Mouse (Mus musculus) lung, embryonic 14.5 days (tissue): ENCODE results near the gene Fcgr3. TPM values are rescaled to one million over a fixed set of nuclear protein-coding genes. Genes with fewer than 3 reads are reported as not detected.

Experiments
- ATAC-seq: fragments of 200-750 bp; cut with Nextera tagmentation; 2 replicates; pipeline ENCODE4 v1.8.0; 2017; ENCODE audit warnings: mild to moderate bottlenecking, moderate TSS enrichment, moderate library complexity; ENCODE audit not compliant: insufficient read depth
- DNase-seq: peaks from one replicate; pipeline ENCODE4 v3.0.0-alpha.2; 2015
- H3K27ac ChIP-seq: fragments of 300-500 bp; sonication (generic); 2 replicates; pipeline ENCODE4 v1.5.1; 2014; ENCODE audit warnings: low read depth, mild to moderate bottlenecking, moderate library complexity
- H3K27me3 ChIP-seq: fragments of 300-500 bp; sonication (generic); 2 replicates; pipeline ENCODE4 v1.6.1; 2014; ENCODE audit warnings: low read length, control low read depth; ENCODE audit not compliant: insufficient read depth
- H3K36me3 ChIP-seq: fragments of 300-500 bp; sonication (generic); 2 replicates; pipeline ENCODE4 v1.6.1; 2014; ENCODE audit warnings: control low read depth; ENCODE audit not compliant: insufficient read depth
- H3K4me1 ChIP-seq: fragments of 300-500 bp; sonication (generic); 2 replicates; pipeline ENCODE4 v1.6.1; 2014; ENCODE audit warnings: antibody characterized with exemption, control low read depth; ENCODE audit not compliant: insufficient read depth
- H3K4me2 ChIP-seq: fragments of 300-500 bp; sonication (generic); 2 replicates; pipeline ENCODE4 v1.6.1; 2014; ENCODE audit warnings: mild to moderate bottlenecking
- H3K4me3 ChIP-seq: fragments of 300-500 bp; sonication (generic); 2 replicates; pipeline ENCODE4 v1.5.1; 2014; ENCODE audit warnings: low read depth, low read length
- H3K9ac ChIP-seq: fragments of 300-500 bp; sonication (generic); 2 replicates; pipeline ENCODE4 v1.6.1; 2014
- H3K9me3 ChIP-seq: fragments of 300-500 bp; sonication (generic); 2 replicates; pipeline ENCODE4 v1.6.1; 2016; ENCODE audit warnings: low read depth, low read length, control low read depth
- CTCF ChIP-seq: IDR thresholded peaks from 2 replicates; pipeline ENCODE4 v1.5.1; 2016; ENCODE audit warnings: antibody characterized with exemption, low read depth
- whole genome bisulfite sequencing: fragments of 180-500 bp; shearing (Covaris S2); extraction: QIAGEN DNeasy Blood & Tissue Kit; methylation state at CpG from one replicate; pipeline ENCODE4 v1.1.7; 2014; 5-methylcytosine and 5-hydroxymethylcytosine counted together
- polyA plus RNA-seq: library from polyadenylated mRNA; unstranded; fragments of >200 nt; fragmentation: Nextera tagmentation; extraction: Ambion mirVana; gene quantifications from 2 replicates; pipeline ENCODE4 v1.2.1, GENCODE M21; 2014

Gene Fcgr3
- polyA plus RNA-seq, 1 experiment from 2014 or later, result 10.8 TPM

- WGBS, result 42% methylated on average over 9 of the region's 9 CpGs
- no peak overlapping the region for H3K27ac ChIP-seq
- no peaks in the 10 kb centered on the region for H3K36me3 ChIP-seq
- H3K27me3 ChIP-seq, result no peaks in the 10 kb centered on the region
- H3K9ac ChIP-seq, result no peak overlapping the region
- no peak overlapping the region for H3K4me2 ChIP-seq
- no peak overlapping the region for H3K4me3 ChIP-seq
- DNase-seq, result no peak
- H3K4me1 ChIP-seq, result no peaks in the 10 kb centered on the region; the same call in 1 of the 2 replicates
- no peak for ATAC-seq
- H3K9me3 ChIP-seq, result no peaks in the 10 kb centered on the region
- TF ChIP-seq CTCF, result no peak
These were observed 44.9 kb upstream of the Fcgr3 start for GRCm38 (mm10) chr1:171109620-171110019.

DNA sequence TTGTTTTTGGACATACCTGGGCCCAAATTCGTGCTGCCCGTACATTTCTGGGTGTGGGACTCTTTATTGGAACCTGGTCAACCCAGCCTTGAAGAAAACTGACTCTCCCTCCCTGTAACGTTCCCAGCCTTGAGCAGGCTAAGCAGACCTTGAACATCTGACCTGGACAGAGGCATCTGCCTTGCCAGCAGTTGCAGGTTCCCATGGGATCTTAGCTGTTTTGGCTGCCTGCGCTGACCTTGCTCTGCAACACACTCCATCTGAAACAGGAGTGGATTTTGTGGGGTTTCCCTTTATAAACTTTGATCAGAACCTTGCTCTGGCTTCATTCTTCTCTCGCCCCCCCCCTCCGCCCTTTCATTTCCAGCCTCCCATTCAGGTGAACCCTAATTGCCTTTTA, 40.5 kb upstream of the Fcgr3 start:
- TF ChIP-seq CTCF, result no peak
- 67% methylated on average over 6 of the region's 6 CpGs for WGBS
- Histone ChIP-seq H3K9ac (no peak overlapping the region), H3K4me3 (no peak overlapping the region), H3K4me1 (no peaks in the 10 kb centered on the region), H3K27ac (no peak overlapping the region), H3K9me3 (no peaks in the 10 kb centered on the region), H3K27me3 (no peaks in the 10 kb centered on the region), H3K36me3 (no peaks in the 10 kb centered on the region), H3K4me2 (no peak overlapping the region)
- ATAC-seq, result no peak
- no peak for DNase-seq

GRCm38 (mm10) chr1:171103179-171103840, 38.6 kb upstream of the Fcgr3 start:
- H3K27me3 ChIP-seq, result no peaks in the 10 kb centered on the region
- H3K36me3 ChIP-seq, result no peaks in the 10 kb centered on the region
- WGBS, result 10% methylated on average over 10 of the region's 10 CpGs
- DNase-seq (peak; percentile 72), ATAC-seq (peak; percentile 38)
- peak overlapping the region; percentile 61 for H3K4me3 ChIP-seq
- H3K4me2 ChIP-seq, result peak overlapping the region; percentile 72
- no peaks in the 10 kb centered on the region for H3K4me1 ChIP-seq
- H3K9me3 ChIP-seq, result no peaks in the 10 kb centered on the region
- TF ChIP-seq CTCF, result no peak
- H3K27ac ChIP-seq, result no peak overlapping the region
- peak overlapping the region; percentile 29; the same call in 1 of the 2 replicates for H3K9ac ChIP-seq

GRCm38 (mm10) chr1:171102547-171103177, 37.9 kb upstream of the Fcgr3 start:
- peak overlapping the region; percentile 72 for H3K4me2 ChIP-seq
- H3K27me3 ChIP-seq, result no peaks in the 10 kb centered on the region
- WGBS, result under 1% methylated on average over 35 of the region's 35 CpGs
- TF ChIP-seq CTCF, result no peak
- peak overlapping the region; percentile 64 for H3K9ac ChIP-seq
- 0 out of 2 replicates have a peak overlapping the region, but pooled peaks have one; percentile 30 for H3K27ac ChIP-seq
- DNase-seq (peak; percentile 95), ATAC-seq (peak; percentile 90)
- peak overlapping the region; percentile 61 for H3K4me3 ChIP-seq
- no peaks in the 10 kb centered on the region for H3K9me3 ChIP-seq
- H3K36me3 ChIP-seq, result no peaks in the 10 kb centered on the region
- H3K4me1 ChIP-seq, result no peaks in the 10 kb centered on the region

- peak; percentile 35; the same call in 1 of the 2 replicates for TF ChIP-seq CTCF
- Histone ChIP-seq H3K36me3 (no peaks in the 10 kb centered on the region), H3K9me3 (no peaks in the 10 kb centered on the region), H3K9ac (peak overlapping the region; percentile 64), H3K4me1 (no peaks in the 10 kb centered on the region), H3K27ac (0 out of 2 replicates have a peak overlapping the region, but pooled peaks have one; percentile 30), H3K4me2 (peak overlapping the region; percentile 72), H3K4me3 (peak overlapping the region; percentile 61), H3K27me3 (no peaks in the 10 kb centered on the region)
- WGBS, result under 1% methylated on average over 40 of the region's 40 CpGs
- peak; percentile 92 for DNase-seq
- peak; percentile 81 for ATAC-seq
These were observed 37.2 kb upstream of the Fcgr3 start for GRCm38 (mm10) chr1:171101733-171102546.

DNA sequence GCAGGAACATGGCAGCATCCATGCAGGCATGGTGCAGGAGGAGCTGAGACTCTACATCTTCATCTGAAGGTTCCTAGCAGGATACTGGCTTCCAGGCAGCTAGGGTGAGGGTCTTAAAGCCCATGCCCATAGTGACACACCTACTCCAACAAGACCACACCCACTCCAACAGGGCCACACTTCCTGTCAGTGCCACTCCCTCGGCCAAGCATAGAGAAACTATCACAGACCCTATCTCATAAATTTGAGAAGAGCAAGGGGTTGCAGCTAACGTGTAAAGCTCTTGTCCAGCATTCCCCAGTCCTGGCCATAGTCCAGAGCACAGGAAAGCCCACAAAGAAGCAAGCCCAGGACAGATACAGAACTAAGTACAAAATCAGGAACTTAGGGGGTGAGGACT, 36.3 kb upstream of the Fcgr3 start:
- DNase-seq, result no peak
- 34% methylated on average over 2 of the region's 2 CpGs for WGBS
- H3K27me3 ChIP-seq, result no peaks in the 10 kb centered on the region
- no peak for ATAC-seq
- H3K36me3 ChIP-seq, result no peaks in the 10 kb centered on the region
- peaks cover 3% of the 10 kb centered on the region; the same call in 1 of the 2 replicates for H3K4me1 ChIP-seq
- no peak overlapping the region for H3K4me3 ChIP-seq
- no peak overlapping the region for H3K27ac ChIP-seq
- H3K9ac ChIP-seq, result no peak overlapping the region
- H3K9me3 ChIP-seq, result no peaks in the 10 kb centered on the region
- TF ChIP-seq CTCF, result no peak
- H3K4me2 ChIP-seq, result peak overlapping the region; percentile 72
